Comparison of ENCODE assay signal across 21 mouse cellular contexts in genomic region chr7:124184693-124185092, GRCm38 (mm10).
DNase-seq lines count a peak whose midpoint lies in the region; ATAC-seq and TF ChIP-seq lines count a peak whose summit lies in the region.
"Had no signal": no experiment of that assay in that cellular context is flagged by ENCODE, and none has a peak within 500 bp of the region (broad histone marks: within the 10 kb centered on the region; RNA-seq: fewer than 3 reads in every experiment).

No protein-coding gene starts in this region.

- H3K27ac ChIP-seq in heart, embryonic 14.5 days (replicated peaks in 1 of 2; ENCODE audit: control insufficient read depth in 1 of 2, insufficient read depth in 1 of 2, low read depth in 2 of 2, low read length in 2 of 2): no peak overlapping the region
- no peak overlapping the region for H3K27ac ChIP-seq in kidney, adult 2 months (ENCODE audit: insufficient read depth, low read depth, low read length)
- no peak overlapping the region for H3K27ac ChIP-seq in thymus, adult 2 months (ENCODE audit: control insufficient read depth, insufficient read depth, low read length)
- H3K27ac ChIP-seq: gastrocnemius, adult 2 months; midbrain, embryonic 12.5 days; neural tube, embryonic 13.5 days; stomach, embryonic 15.5 days had no signal

- no peaks in the 10 kb centered on the region for H3K27me3 ChIP-seq in heart, embryonic 14.5 days (ENCODE audit: control insufficient read depth, insufficient read depth, low read length)
- no peaks in the 10 kb centered on the region for H3K27me3 ChIP-seq in kidney, adult 2 months (replicated peaks; ENCODE audit: control insufficient read depth, insufficient read depth, low read length)
- H3K27me3 ChIP-seq in thymus, adult 2 months (ENCODE audit: control insufficient read depth, insufficient read depth, low read length): no peaks in the 10 kb centered on the region
- H3K27me3 ChIP-seq: midbrain, embryonic 12.5 days; neural tube, embryonic 13.5 days; stomach, embryonic 15.5 days had no signal

- DNase-seq in heart, postnatal 10 days: no peak
- peak; percentile 50 to 67 for DNase-seq in kidney, postnatal 4 days
- DNase-seq in kidney, adult 2 months: no peak
- DNase-seq in lung, postnatal 10 days: peak; percentile 36
- DNase-seq in lung, postnatal 14 days: no peak
- DNase-seq in retina, embryonic 14.5 days (ENCODE audit: low spot score): peak; percentile 6
- no peak for DNase-seq in thymus, adult 2 months
- DNase-seq: adrenal gland, postnatal 25 days; cerebellum, adult 9-10 months; gastrocnemius, adult 2 months; layer of hippocampus, adult 9-11 months; right cerebral cortex, adult 18-20 months; thymus, postnatal 36 days had no signal

- peak; percentile 56; the same call in 1 of the 2 replicates for ATAC-seq in heart, embryonic 14.5 days (ENCODE audit: insufficient number of reproducible peaks, insufficient read depth, low FRiP score, low read depth)
- ATAC-seq: CD4-positive, CD25-positive, alpha-beta regulatory T cell, adult 4 months; hindbrain, embryonic 16.5 days; intestine, embryonic 16.5 days had no signal

- no peak overlapping the region for H3K9ac ChIP-seq in heart, embryonic 14.5 days (ENCODE audit: low read length)
- H3K9ac ChIP-seq: midbrain, embryonic 12.5 days; neural tube, embryonic 13.5 days; stomach, embryonic 15.5 days had no signal

- H3K9me3 ChIP-seq in heart, embryonic 14.5 days (ENCODE audit: control insufficient read depth, low read length): no peaks in the 10 kb centered on the region
- H3K9me3 ChIP-seq: midbrain, embryonic 12.5 days; neural tube, embryonic 13.5 days; stomach, embryonic 15.5 days had no signal

- intact Hi-C loops in heart, postnatal 10 days (cut with DNase I): no loop called here

- H3K4me2 ChIP-seq in heart, embryonic 14.5 days (ENCODE audit: low read length): no peak overlapping the region
- H3K4me2 ChIP-seq: midbrain, embryonic 12.5 days; neural tube, embryonic 13.5 days; stomach, embryonic 15.5 days had no signal

- TF ChIP-seq POLR2A in kidney, adult 2 months (IDR thresholded peaks at IDR 0.05; ENCODE audit: low read depth, low read length): no peak
- no peak for TF ChIP-seq POLR2A in thymus, adult 2 months (IDR thresholded peaks at IDR 0.05; ENCODE audit: control insufficient read depth, extremely low read depth, insufficient read depth, low read length, poor library complexity)

- 52% methylated on average over 1 of the region's 1 CpGs for WGBS in heart, embryonic 14.5 days
- 55% methylated on average over 1 of the region's 1 CpGs for WGBS in kidney, adult 2 months
- WGBS in thymus, adult 2 months: 57% methylated on average over 1 of the region's 1 CpGs

- no peak for TF ChIP-seq CTCF in kidney, adult 2 months (conservative IDR thresholded peaks at IDR 0.05; ENCODE audit: insufficient read depth, insufficient read length, low read depth, low read length)
- TF ChIP-seq CTCF in thymus, adult 2 months (IDR thresholded peaks at IDR 0.05; ENCODE audit: borderline replicate concordance, control insufficient read depth, extremely low read depth, insufficient read depth, low read length, poor library complexity): no peak

- H3K36me3 ChIP-seq in heart, embryonic 14.5 days (ENCODE audit: control insufficient read depth, insufficient read depth, low read length): no peaks in the 10 kb centered on the region
- H3K36me3 ChIP-seq in kidney, adult 2 months (ENCODE audit: control insufficient read depth, insufficient read depth, low read length): no peaks in the 10 kb centered on the region
- no peaks in the 10 kb centered on the region for H3K36me3 ChIP-seq in thymus, adult 2 months (ENCODE audit: control insufficient read depth, insufficient read depth, low read length)
- H3K36me3 ChIP-seq: midbrain, embryonic 12.5 days; neural tube, embryonic 13.5 days; stomach, embryonic 15.5 days had no signal

- H3K4me3 ChIP-seq in heart, embryonic 14.5 days (ENCODE audit: control insufficient read depth in 1 of 2, insufficient read depth in 1 of 2, low read depth in 1 of 2, low read length in 2 of 2): no peak overlapping the region
- no peak overlapping the region for H3K4me3 ChIP-seq in kidney, adult 2 months (ENCODE audit: insufficient read depth, low read depth, low read length)
- H3K4me3 ChIP-seq in thymus, adult 2 months (ENCODE audit: control insufficient read depth, insufficient read depth, low read length): no peak overlapping the region
- H3K4me3 ChIP-seq: gastrocnemius, adult 2 months; midbrain, embryonic 12.5 days; myocyte; neural tube, embryonic 13.5 days; stomach, embryonic 15.5 days had no signal

- no peaks in the 10 kb centered on the region for H3K4me1 ChIP-seq in heart, embryonic 14.5 days (ENCODE audit: control insufficient read depth in 2 of 2, insufficient read depth in 2 of 2, low read length in 2 of 2)
- H3K4me1 ChIP-seq in kidney, adult 2 months (ENCODE audit: control insufficient read depth, insufficient read depth, low read length): no peaks in the 10 kb centered on the region
- no peaks in the 10 kb centered on the region for H3K4me1 ChIP-seq in thymus, adult 2 months (replicated peaks; ENCODE audit: control insufficient read depth, insufficient read depth, low read length)
- H3K4me1 ChIP-seq: neural tube, embryonic 13.5 days; stomach, embryonic 15.5 days had no signal

Comparison
In these comparisons a context has a peak if more than half of its experiments do, and no peak if none do; other contexts are left out.
1. DNase-seq: peak in kidney, postnatal 4 days (2 of 2), lung, postnatal 10 days (single experiment) and retina, embryonic 14.5 days (single experiment); none in heart, postnatal 10 days (0 of 2), kidney, adult 2 months (single experiment), lung, postnatal 14 days (single experiment) and thymus, adult 2 months (single experiment).